ENCODE assay signal across 27 mouse cellular contexts in the genomic region with DNA sequence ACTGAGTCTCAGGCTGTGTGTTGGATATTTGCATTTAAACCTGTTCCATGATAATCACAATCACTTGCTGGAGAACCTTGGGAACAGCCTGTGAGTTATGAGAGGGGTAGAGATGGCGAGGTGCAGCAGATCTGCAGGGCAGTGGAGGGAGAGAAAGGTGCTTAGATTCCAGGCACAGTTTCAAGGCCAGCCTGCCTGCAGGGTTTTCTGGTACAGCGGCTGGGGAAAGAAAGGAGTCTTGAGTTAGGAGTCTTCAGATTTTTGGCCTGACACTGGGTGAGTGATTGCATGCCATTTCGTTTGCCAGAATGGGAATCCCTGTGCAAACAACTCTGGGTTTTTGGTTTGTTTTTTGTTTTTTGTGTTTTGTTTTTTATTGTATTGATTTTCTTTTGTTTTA.
"Had no signal": no experiment of that assay in that cellular context is flagged by ENCODE, and none has a peak within 500 bp of the region (broad histone marks: within the 10 kb centered on the region; RNA-seq: fewer than 3 reads in every experiment).

No protein-coding gene starts in this region.

- DNase-seq: gastrocnemius, postnatal 14 days; gastrocnemius, postnatal 36 days; heart, adult 11 months; heart, adult 2 months; heart, postnatal 14 days; heart, postnatal 36 days; kidney, adult 11 months; kidney, adult 2 months; kidney, adult 9 months; kidney, postnatal 14 days; kidney, postnatal 36 days; liver; liver, embryonic 13.5 days had no signal

- H3K9me3 ChIP-seq: heart, embryonic 13.5 days; heart, embryonic 15.5 days; hindbrain, embryonic 13.5 days; hindbrain, embryonic 15.5 days; kidney, embryonic 15.5 days; limb, embryonic 10.5 days; limb, embryonic 12.5 days; liver, embryonic 13.5 days; liver, embryonic 15.5 days had no signal

- ATAC-seq: hindbrain, postnatal 0 days; intestine, embryonic 16.5 days had no signal

- H3K4me3 ChIP-seq: heart, adult 2 months; heart, embryonic 13.5 days; heart, embryonic 15.5 days; hindbrain, embryonic 13.5 days; hindbrain, embryonic 15.5 days; kidney, embryonic 15.5 days; left cerebral cortex, adult 2 months; limb, embryonic 10.5 days; limb, embryonic 12.5 days; liver, embryonic 13.5 days; liver, embryonic 15.5 days had no signal

- H3K4me1 ChIP-seq: kidney, embryonic 15.5 days; limb, embryonic 10.5 days; limb, embryonic 12.5 days had no signal

- H3K27me3 ChIP-seq: heart, embryonic 13.5 days; heart, embryonic 15.5 days; hindbrain, embryonic 13.5 days; hindbrain, embryonic 15.5 days; kidney, embryonic 15.5 days; limb, embryonic 12.5 days; liver, embryonic 13.5 days; liver, embryonic 15.5 days had no signal

- H3K36me3 ChIP-seq: heart, embryonic 13.5 days; heart, embryonic 15.5 days; hindbrain, embryonic 13.5 days; hindbrain, embryonic 15.5 days; limb, embryonic 12.5 days; liver, embryonic 13.5 days; liver, embryonic 15.5 days had no signal

- H3K4me2 ChIP-seq: heart, embryonic 11.5 days; heart, embryonic 13.5 days; heart, embryonic 15.5 days; hindbrain, embryonic 13.5 days; hindbrain, embryonic 15.5 days; kidney, embryonic 15.5 days; limb, embryonic 12.5 days; liver, embryonic 11.5 days; liver, embryonic 13.5 days; liver, embryonic 15.5 days had no signal

- H3K9ac ChIP-seq: heart, embryonic 13.5 days; heart, embryonic 15.5 days; hindbrain, embryonic 13.5 days; hindbrain, embryonic 15.5 days; kidney, embryonic 15.5 days; limb, embryonic 12.5 days; liver, embryonic 13.5 days; liver, embryonic 15.5 days had no signal

- H3K27ac ChIP-seq: heart, adult 2 months; heart, embryonic 13.5 days; heart, embryonic 15.5 days; hindbrain, embryonic 13.5 days; hindbrain, embryonic 15.5 days; hindbrain, postnatal 0 days; kidney, embryonic 15.5 days; kidney, postnatal 0 days; left cerebral cortex, adult 2 months; limb, embryonic 10.5 days; limb, embryonic 12.5 days; liver, embryonic 13.5 days; liver, embryonic 15.5 days had no signal
